Mouse (Mus musculus) bone marrow macrophage, adult 2 months (primary cell): ENCODE measurements around the gene Bahcc1. TPM values are rescaled to one million over a fixed set of nuclear protein-coding genes. Genes with fewer than 3 reads are reported as not detected.

Experiments
- H3K27ac ChIP-seq: 2 replicates; pipeline ENCODE4 v1.5.1; 2012; ENCODE audit warnings: low read depth, low read length; ENCODE audit not compliant: insufficient read depth
- H3K4me1 ChIP-seq: 2 replicates; pipeline ENCODE4 v1.6.1; 2012; ENCODE audit warnings: low read length; ENCODE audit not compliant: control insufficient read depth, insufficient read depth
- H3K4me3 ChIP-seq: 2 replicates; pipeline ENCODE4 v1.5.1; 2012; ENCODE audit warnings: mild to moderate bottlenecking, low read length, moderate library complexity; ENCODE audit not compliant: insufficient read depth
- CTCF ChIP-seq: IDR thresholded peaks from 2 replicates; pipeline ENCODE4 v1.5.1; 2012; ENCODE audit warnings: low read depth, mild to moderate bottlenecking, low read length, moderate library complexity
- POLR2A ChIP-seq: IDR thresholded peaks from 2 replicates; pipeline ENCODE4 v1.6.1; 2012; ENCODE audit warnings: mild to moderate bottlenecking, low read depth, low read length, borderline replicate concordance
- polyA plus RNA-seq: library from polyadenylated mRNA; stranded (reverse); fragments of >200 nt; gene quantifications from 2 replicates; pipeline ENCODE4 v1.2.4, GENCODE M21; 2012; ENCODE audit not compliant: missing spikeins, insufficient read depth, insufficient read length

Bahcc1 gene
- polyA plus RNA-seq, 1 experiment, result 5.2 TPM

DNA sequence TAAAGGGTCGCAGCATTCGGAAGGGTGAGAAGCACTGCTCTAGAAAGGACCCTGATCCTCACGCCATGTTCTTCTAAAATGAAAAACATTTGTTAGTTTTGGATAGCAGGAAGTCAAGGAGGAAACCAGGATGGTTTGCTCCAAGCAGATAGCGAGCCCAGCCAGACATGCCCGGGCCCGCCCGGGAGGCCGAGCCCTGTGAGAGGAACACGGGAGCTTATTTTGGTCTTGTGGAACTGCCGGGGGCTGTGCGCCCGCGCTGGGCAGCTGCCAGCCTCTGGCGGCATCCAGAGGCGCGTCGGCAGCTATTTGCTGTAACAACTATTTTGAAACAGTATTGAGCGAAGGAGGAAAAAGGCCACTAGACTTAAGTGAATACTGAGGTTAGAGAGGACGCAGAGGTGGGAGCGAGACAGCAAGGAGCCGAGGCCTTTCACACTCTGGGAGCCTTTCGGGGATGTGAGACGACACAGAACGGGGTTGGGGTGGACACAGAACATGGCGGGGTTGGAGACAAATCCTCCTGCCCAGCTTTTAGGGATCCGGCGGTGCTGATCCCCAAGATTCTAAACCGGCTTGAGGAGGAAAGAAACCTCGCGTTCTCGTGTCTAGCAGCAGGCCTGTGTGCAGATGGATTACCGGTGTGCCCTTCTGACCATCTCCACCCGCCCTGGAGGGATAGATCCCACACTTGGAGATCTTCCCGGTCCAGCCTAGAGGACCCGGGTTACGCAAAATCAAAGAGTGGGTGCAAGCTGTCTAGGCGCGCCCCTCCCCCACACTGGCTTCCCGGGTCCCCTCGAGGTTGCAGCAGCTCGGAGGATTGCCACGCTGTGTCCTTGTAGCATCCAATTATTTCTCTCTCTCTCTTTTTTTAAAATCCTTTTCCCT lies 2.6 kb upstream of the Bahcc1 start:
- Histone ChIP-seq H3K4me3 (peak overlapping the region; percentile 89), H3K4me1 (peaks cover 15% of the 10 kb centered on the region), H3K27ac (peak overlapping the region; percentile 96)
- TF ChIP-seq CTCF, result no peak
- no peak for TF ChIP-seq POLR2A

DNA sequence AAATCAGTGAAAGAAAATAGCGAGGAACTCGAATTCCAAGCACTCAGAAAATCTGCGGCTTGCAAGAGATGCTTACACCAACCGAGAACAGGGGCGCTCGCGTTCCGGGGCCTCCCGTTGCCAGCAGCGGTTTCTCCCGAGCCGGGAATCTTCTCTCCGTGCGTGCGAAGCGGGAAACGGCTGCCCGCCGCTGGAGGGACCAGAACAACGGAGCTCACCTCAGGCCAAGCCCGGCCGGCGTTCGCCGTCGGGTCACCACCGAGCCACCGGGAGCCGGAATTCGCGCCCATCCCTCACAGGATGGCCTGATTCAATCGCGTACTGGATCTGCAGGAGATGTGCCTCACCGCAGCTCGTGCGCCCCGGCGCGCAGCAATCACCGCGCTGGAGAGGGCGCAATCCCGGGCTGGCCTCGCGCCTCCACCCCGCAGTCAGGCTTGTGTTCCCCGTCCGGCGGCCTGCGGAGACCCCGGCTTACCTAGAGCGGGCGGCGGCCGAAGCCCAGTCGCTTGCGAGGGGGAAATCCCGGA lies 1.8 kb upstream of the Bahcc1 start:
- peak overlapping the region; percentile 96 for H3K27ac ChIP-seq
- peaks cover 15% of the 10 kb centered on the region for H3K4me1 ChIP-seq
- H3K4me3 ChIP-seq, result peak overlapping the region; percentile 89
- TF ChIP-seq POLR2A, result no peak
- TF ChIP-seq CTCF, result no peak

DNA sequence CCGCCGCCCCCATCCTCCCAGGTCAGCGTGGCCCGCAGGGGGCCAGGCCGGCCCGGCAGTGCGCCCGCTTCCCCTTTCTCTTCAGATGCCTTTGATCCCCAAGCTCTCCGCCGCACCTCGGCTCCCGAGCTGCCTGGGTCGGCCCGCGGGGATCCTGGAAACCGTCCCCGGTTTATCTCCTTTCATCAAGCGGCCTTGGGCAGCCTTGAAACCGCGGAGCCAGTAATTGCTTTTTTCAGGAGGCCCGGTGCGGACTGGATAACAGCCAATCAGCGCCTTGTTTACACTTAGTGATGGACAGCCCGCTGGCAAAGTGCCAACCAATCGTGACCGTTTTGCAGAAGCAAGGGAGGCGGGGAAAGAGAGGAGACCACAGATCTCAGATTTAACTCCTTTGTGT lies 1.4 kb upstream of the Bahcc1 start:
- H3K4me1 ChIP-seq, result peaks cover 15% of the 10 kb centered on the region
- TF ChIP-seq CTCF (no peak), POLR2A (no peak)
- H3K27ac ChIP-seq, result peak overlapping the region; percentile 96
- peak overlapping the region; percentile 89 for H3K4me3 ChIP-seq

DNA sequence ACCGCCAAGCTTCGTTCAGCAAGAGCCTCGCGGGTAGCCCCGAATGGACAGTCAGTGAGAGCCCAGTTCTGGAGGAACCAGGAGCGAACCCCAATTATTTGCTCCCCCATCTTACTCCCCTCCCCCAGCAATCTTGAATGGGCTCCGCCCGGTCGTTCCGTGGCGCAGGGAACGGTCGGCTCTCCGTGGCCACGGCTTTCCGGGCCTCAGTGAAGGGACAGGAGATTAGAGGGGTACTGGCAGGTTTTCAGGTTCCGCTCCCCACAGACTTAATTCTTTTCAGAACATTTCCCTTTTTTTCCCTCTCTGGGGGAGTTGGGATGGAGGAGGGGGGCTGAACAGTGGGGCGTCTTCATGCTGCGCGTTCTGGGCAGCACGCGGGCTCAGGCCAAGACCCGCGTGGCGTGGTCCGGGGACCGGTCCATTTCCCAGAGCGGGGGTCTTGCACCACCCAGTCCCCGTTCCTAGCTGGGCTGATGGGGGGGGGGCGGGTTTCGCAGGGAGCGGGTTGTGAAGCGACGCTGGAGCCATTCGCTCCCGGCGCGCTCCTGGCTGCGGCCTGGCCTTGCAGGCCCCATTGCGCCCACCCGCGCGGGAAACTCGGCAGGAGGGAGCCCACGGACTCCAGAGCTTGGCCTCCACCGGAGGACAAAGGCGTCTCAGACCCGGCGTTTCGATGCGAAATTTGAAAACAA lies 841 bp downstream of the Bahcc1 start:
- Histone ChIP-seq H3K4me3 (peak overlapping the region; percentile 87), H3K4me1 (peaks cover 13% of the 10 kb centered on the region), H3K27ac (peak overlapping the region; percentile 92)
- TF ChIP-seq POLR2A (no peak), CTCF (0 out of 2 replicates have a peak, but pooled peaks have one; percentile 21)

DNA sequence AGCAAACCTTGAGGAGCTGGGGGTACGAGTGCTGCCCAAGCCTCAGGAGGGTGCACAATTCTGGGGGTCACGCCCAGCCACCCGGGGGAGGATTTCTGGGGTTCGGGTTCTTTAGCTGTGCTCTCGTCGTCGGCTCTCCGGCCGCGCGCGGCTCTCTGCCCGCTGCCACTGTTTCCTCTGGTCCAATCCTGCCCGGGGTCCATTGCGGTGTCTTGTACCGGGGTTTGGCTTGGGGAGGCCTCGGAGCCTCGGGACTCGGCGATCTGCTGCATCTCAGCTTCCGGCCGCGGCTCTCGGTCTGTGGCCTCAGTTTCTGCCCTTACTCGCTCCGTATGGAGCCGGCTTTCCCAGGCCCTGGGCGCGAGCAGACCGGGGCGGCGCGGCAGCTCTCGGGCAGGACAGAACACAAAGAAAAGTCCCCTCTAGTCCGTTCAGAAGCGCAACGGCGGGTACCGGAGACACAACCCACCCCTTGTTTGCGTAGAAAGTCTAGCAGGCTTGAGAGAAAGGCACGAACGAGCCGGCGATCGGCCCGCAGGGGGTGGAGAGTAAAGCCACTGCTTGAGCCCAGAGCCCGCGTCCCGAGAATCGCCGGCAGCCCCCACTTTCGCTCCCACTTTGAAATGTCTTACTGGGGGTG lies 1.5 kb downstream of the Bahcc1 start:
- Histone ChIP-seq H3K4me1 (peaks cover 6% of the 10 kb centered on the region), H3K27ac (peak overlapping the region; percentile 92), H3K4me3 (peak overlapping the region; percentile 87)

DNA sequence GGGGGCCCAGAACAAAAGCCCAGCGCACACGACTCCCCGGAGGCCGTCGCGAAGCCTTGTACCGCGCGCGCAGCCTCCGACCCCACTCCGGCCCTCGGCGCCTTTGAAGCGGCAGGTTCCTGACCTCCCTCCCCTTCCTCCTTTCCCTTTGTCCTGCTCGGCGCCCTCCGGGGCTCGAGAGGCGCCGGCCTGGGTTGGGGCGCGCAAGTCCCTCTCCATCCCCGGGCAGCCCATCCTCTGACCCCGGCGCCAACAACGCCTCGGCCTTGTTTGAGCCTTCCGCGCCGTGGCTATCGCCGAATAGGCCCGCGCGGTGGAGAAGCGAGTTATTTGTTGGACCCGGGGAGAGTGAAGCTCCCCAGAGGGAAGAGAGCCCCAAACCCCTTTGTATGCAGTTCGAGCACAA lies 2.0 kb downstream of the Bahcc1 start:
- peak overlapping the region; percentile 87 for H3K4me3 ChIP-seq
- peak overlapping the region; percentile 92 for H3K27ac ChIP-seq
- peaks cover 4% of the 10 kb centered on the region for H3K4me1 ChIP-seq

More for the DNA sequence above, 1.5 kb downstream of the Bahcc1 start:
- TF ChIP-seq CTCF, result no peak
- TF ChIP-seq POLR2A, result no peak

DNA sequence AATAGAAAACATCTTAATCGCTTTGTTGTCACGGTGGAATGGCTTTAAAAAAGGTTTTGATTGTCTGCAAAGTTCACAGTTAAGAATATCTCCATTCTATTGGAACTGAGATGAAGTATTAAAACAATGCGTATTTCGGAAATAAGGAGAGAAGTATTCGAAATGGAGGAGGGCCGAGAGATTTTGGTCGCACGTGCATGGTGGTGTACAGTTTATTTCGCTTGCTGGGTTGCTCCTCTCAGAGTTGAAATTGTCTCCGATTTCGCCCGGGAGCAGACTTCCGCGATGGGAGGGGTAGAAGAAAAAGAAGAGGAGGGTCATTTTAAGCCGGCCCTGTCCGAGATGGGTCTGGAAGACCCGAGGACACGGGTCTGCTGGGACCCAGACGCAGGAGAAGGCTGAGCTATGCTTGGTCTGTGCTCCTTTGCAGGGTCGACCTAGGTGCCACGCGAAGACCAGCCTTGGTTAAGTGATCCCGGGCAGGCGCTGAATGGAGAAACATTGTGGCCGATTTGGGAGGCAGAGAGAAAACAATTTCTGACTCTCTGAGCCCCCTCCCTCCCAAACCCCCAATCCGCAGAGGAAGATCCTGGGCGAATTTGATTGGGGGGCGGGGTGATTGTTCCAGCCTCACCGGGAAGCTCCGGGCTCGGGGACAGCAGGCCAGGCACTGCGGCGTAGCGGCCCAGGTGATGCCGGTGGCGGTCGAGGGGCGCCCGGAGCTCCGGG lies 2.8 kb downstream of the Bahcc1 start:
- no peak for TF ChIP-seq CTCF
- no peak for TF ChIP-seq POLR2A
- peak overlapping the region; percentile 82 for H3K4me3 ChIP-seq
- peaks cover 4% of the 10 kb centered on the region for H3K4me1 ChIP-seq
- peak overlapping the region; percentile 88 for H3K27ac ChIP-seq

More for the DNA sequence above, 2.0 kb downstream of the Bahcc1 start:
- TF ChIP-seq POLR2A (no peak), CTCF (no peak)

DNA sequence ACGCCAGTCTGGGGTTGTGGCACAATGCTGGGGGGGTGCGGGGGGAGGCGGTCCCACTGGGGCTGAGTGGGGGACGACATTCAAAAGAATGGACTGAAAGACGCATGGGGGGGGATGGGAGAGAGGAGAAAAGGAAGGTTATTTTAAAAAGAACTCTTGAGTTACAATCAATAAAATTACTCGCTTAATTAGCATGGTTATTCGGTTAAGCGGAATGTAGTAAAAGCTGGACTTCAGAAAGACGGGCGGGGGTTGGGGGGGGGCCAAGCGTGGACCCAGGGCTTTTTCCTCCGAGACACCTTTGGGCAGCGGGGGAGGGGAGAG lies 3.3 kb downstream of the Bahcc1 start:
- no peak for TF ChIP-seq POLR2A
- no peak for TF ChIP-seq CTCF
- Histone ChIP-seq H3K27ac (peak overlapping the region; percentile 88), H3K4me1 (peaks cover 4% of the 10 kb centered on the region), H3K4me3 (peak overlapping the region; percentile 82)

DNA sequence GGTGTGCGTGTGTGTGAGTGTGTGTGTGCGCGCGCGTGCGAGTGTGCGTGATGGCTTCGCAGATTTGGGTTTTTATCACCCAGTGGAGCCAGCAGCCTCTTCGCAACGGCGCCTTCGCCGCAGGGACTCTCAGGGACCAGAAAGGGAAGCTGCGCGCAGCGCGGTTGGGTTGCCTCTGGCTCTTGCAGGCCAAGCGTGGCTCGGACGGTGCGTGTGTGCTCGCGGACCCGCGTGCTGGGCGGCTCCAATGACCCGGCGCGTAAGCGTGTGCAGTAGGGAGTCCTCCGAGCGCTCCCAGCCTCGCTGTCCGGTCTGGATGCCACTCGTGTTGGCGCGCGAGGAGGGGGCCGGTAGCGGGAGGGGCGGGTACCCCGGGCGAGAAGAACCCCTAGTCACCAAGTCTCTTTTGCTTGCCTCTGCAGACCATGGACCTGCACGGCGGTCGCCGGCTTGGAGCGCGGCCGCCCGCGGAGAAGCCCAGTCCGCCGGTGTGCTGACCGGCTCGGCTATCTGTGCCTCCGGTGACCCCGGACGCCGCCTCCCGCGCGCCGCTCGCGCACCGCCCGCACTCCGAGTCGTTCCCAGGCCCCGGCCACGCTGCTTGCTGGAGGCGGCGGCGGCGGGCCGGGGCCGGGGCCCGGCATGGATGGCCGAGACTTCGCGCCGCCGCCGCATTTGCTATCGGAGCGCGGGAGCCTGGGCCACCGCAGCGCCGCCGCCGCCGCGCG lies 3.9 kb downstream of the Bahcc1 start:
- peaks cover 4% of the 10 kb centered on the region for H3K4me1 ChIP-seq
- TF ChIP-seq POLR2A, result no peak
- TF ChIP-seq CTCF, result no peak
- H3K4me3 ChIP-seq, result peak overlapping the region; percentile 82
- H3K27ac ChIP-seq, result peak overlapping the region; percentile 88
